Mouse (Mus musculus) ES-Bruce4 (cell line): ENCODE measurements around the gene Dab1.

Experiments used
- CTCF ChIP-seq: IDR thresholded peaks from one replicate; pipeline ENCODE4 v1.8.1; 2011; ENCODE audit warnings: low read depth, low read length
- EP300 ChIP-seq: IDR thresholded peaks from 2 replicates; pipeline ENCODE4 v1.6.1; 2011; ENCODE audit warnings: low read depth, low read length; ENCODE audit not compliant: insufficient read depth
- POLR2A ChIP-seq: IDR thresholded peaks from one replicate; pipeline ENCODE4 v1.8.1; 2011; ENCODE audit warnings: low read length; ENCODE audit not compliant: insufficient read depth

DNA sequence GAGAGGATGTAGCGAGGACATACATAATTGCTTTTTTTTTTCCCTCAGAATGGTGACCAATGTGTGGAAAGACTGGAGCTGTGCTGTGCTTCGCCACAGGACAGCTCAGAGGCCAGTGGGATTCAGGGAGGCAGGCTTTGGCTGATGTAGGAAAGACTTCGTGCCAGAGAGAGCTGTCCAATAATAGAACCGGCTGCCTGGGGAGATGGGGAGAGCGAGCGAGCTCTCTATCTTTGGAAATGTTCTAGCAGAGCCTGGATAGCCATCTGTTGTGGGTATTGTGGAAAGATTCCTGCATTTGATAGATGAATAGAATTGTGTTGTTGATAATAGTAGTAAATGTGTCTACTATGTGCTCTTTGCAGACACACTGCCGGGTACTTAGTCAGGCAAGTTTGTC lies 833.4 kb downstream of the Dab1 start:
- TF ChIP-seq CTCF (no peak), POLR2A (no peak), EP300 (no peak)
